Mouse (Mus musculus) heart, embryonic 11.5 days (tissue): ENCODE results near the gene Gramd4. TPM values are rescaled to one million over a fixed set of nuclear protein-coding genes. Genes with fewer than 3 reads are reported as not detected.

Source experiments
- ATAC-seq: fragments of 200-750 bp; cut with Nextera tagmentation; replicated peaks from 2 replicates; pipeline ENCODE4 v1.8.0; 2017; ENCODE audit warnings: moderate library complexity; ENCODE audit not compliant: insufficient number of reproducible peaks, low FRiP score, low TSS enrichment
- H3K27ac ChIP-seq: fragments of 300-500 bp; sonication (generic); 2 replicates; pipeline ENCODE4 v1.5.1; 2014; ENCODE audit warnings: mild to moderate bottlenecking, low read depth, low read length
- H3K27me3 ChIP-seq: fragments of 300-500 bp; sonication (generic); 2 replicates; pipeline ENCODE4 v1.6.1; 2014; ENCODE audit warnings: mild to moderate bottlenecking, low read length, mixed read lengths; ENCODE audit not compliant: control insufficient read depth, insufficient read depth
- H3K36me3 ChIP-seq: fragments of 300-500 bp; sonication (generic); 2 replicates; pipeline ENCODE4 v1.6.1; 2014; ENCODE audit warnings: mild to moderate bottlenecking, low read length, moderate library complexity, mixed read lengths; ENCODE audit not compliant: control insufficient read depth, insufficient read depth
- H3K4me1 ChIP-seq: fragments of 300-500 bp; sonication (generic); 2 replicates; pipeline ENCODE4 v1.6.1; 2014; ENCODE audit warnings: low read length; ENCODE audit not compliant: control insufficient read depth, insufficient read depth
- H3K4me2 ChIP-seq: fragments of 300-500 bp; sonication (generic); 2 replicates; pipeline ENCODE4 v1.6.1; 2014; ENCODE audit warnings: mild to moderate bottlenecking, moderate library complexity
- H3K4me3 ChIP-seq: fragments of 300-500 bp; sonication (generic); 2 replicates; pipeline ENCODE4 v1.5.1; 2014; ENCODE audit warnings: low read depth, low read length
- H3K9ac ChIP-seq: fragments of 300-500 bp; sonication (generic); 2 replicates; pipeline ENCODE4 v1.6.1; 2014; ENCODE audit warnings: mild to moderate bottlenecking, low read depth, low read length, moderate library complexity
- H3K9me3 ChIP-seq: fragments of 300-500 bp; sonication (generic); replicated peaks from 2 replicates; pipeline ENCODE4 v1.6.1; 2016; ENCODE audit warnings: low read length; ENCODE audit not compliant: control insufficient read depth
- WGBS: fragments of 180-500 bp; shearing (Covaris S2); extraction: QIAGEN DNeasy Blood & Tissue Kit; methylation state at CpG from one replicate; pipeline ENCODE4 v1.1.7; 2014; ENCODE audit not compliant: insufficient replicate concordance; 5-methylcytosine and 5-hydroxymethylcytosine counted together
- polyA plus RNA-seq: library from polyadenylated mRNA; unstranded; fragments of >200 nt; fragmentation: Nextera tagmentation; extraction: Ambion mirVana; gene quantifications from 2 replicates; pipeline ENCODE4 v1.2.1, GENCODE M21; 2014

The Gramd4 gene
- polyA plus RNA-seq, 1 experiment from 2014 or later = 4.9 TPM

GRCm38 (mm10) chr15:86167787-86168504 lies 110.5 kb downstream of the Gramd4 start:
- no peak overlapping the region for H3K27ac ChIP-seq
- no peak for ATAC-seq
- H3K27me3 ChIP-seq = no peaks in the 10 kb centered on the region
- WGBS = 69% methylated on average over 10 of the region's 10 CpGs
- no peaks in the 10 kb centered on the region for H3K9me3 ChIP-seq
- no peak overlapping the region for H3K4me2 ChIP-seq
- no peaks in the 10 kb centered on the region for H3K36me3 ChIP-seq
- H3K9ac ChIP-seq = no peak overlapping the region
- peaks cover 39% of the 10 kb centered on the region for H3K4me1 ChIP-seq
- no peak overlapping the region for H3K4me3 ChIP-seq

GRCm38 (mm10) chr15:86168505-86168867 lies 111.0 kb downstream of the Gramd4 start:
- H3K36me3 ChIP-seq = no peaks in the 10 kb centered on the region
- no peaks in the 10 kb centered on the region for H3K9me3 ChIP-seq
- peaks cover 45% of the 10 kb centered on the region for H3K4me1 ChIP-seq
- no peak overlapping the region for H3K4me2 ChIP-seq
- H3K27me3 ChIP-seq = no peaks in the 10 kb centered on the region
- 0 out of 2 replicates have a peak overlapping the region, but pooled peaks have one; percentile 3 for H3K9ac ChIP-seq
- no peak overlapping the region for H3K27ac ChIP-seq
- no peak for ATAC-seq
- no peak overlapping the region for H3K4me3 ChIP-seq
- 55% methylated on average over 7 of the region's 7 CpGs for WGBS

- H3K9ac ChIP-seq = no peak overlapping the region
- H3K27me3 ChIP-seq = no peaks in the 10 kb centered on the region
- H3K9me3 ChIP-seq = no peaks in the 10 kb centered on the region
- no peaks in the 10 kb centered on the region for H3K36me3 ChIP-seq
- H3K27ac ChIP-seq = no peak overlapping the region
- 72% methylated on average over 12 of the region's 12 CpGs for WGBS
- ATAC-seq = no peak
- no peak overlapping the region for H3K4me3 ChIP-seq
- H3K4me1 ChIP-seq = peaks cover 52% of the 10 kb centered on the region
- H3K4me2 ChIP-seq = no peak overlapping the region
Observed at GRCm38 (mm10) chr15:86168941-86169816, 111.7 kb downstream of the Gramd4 start.

- Histone ChIP-seq H3K36me3 (no peaks in the 10 kb centered on the region), H3K4me3 (no peak overlapping the region), H3K27ac (no peak overlapping the region), H3K27me3 (no peaks in the 10 kb centered on the region), H3K9ac (no peak overlapping the region), H3K4me1 (peaks cover 56% of the 10 kb centered on the region), H3K4me2 (no peak overlapping the region), H3K9me3 (no peaks in the 10 kb centered on the region)
- WGBS = 72% methylated on average over 4 of the region's 4 CpGs
- no peak for ATAC-seq
Observed at GRCm38 (mm10) chr15:86169817-86170110, 112.3 kb downstream of the Gramd4 start.

- 78% methylated on average over 12 of the region's 12 CpGs for WGBS
- no peak for ATAC-seq
- Histone ChIP-seq H3K4me3 (no peak overlapping the region), H3K9ac (no peak overlapping the region), H3K27me3 (no peaks in the 10 kb centered on the region), H3K9me3 (no peaks in the 10 kb centered on the region), H3K4me2 (no peak overlapping the region), H3K36me3 (no peaks in the 10 kb centered on the region), H3K27ac (no peak overlapping the region), H3K4me1 (peaks cover 63% of the 10 kb centered on the region)
Observed at GRCm38 (mm10) chr15:86171316-86171715, 113.8 kb downstream of the Gramd4 start.

GRCm38 (mm10) chr15:86172124-86172523 lies 114.6 kb downstream of the Gramd4 start:
- H3K9ac ChIP-seq = no peak overlapping the region
- 15% methylated on average over 3 of the region's 3 CpGs for WGBS
- no peaks in the 10 kb centered on the region for H3K36me3 ChIP-seq
- peaks cover 68% of the 10 kb centered on the region for H3K4me1 ChIP-seq
- H3K4me3 ChIP-seq = no peak overlapping the region
- H3K4me2 ChIP-seq = no peak overlapping the region
- H3K27me3 ChIP-seq = no peaks in the 10 kb centered on the region
- no peak for ATAC-seq
- no peak overlapping the region for H3K27ac ChIP-seq
- H3K9me3 ChIP-seq = no peaks in the 10 kb centered on the region

GRCm38 (mm10) chr15:86172526-86172925 lies 115.0 kb downstream of the Gramd4 start:
- peaks cover 68% of the 10 kb centered on the region for H3K4me1 ChIP-seq
- peak overlapping the region; percentile 2 for H3K4me2 ChIP-seq
- WGBS = 35% methylated on average over 6 of the region's 6 CpGs
- ATAC-seq = no peak
- H3K27ac ChIP-seq = 0 out of 2 replicates have a peak overlapping the region, but pooled peaks have one; percentile 22
- H3K27me3 ChIP-seq = no peaks in the 10 kb centered on the region
- no peak overlapping the region for H3K9ac ChIP-seq
- no peak overlapping the region for H3K4me3 ChIP-seq
- H3K36me3 ChIP-seq = no peaks in the 10 kb centered on the region
- no peaks in the 10 kb centered on the region for H3K9me3 ChIP-seq

- no peak for ATAC-seq
- Histone ChIP-seq H3K27ac (0 out of 2 replicates have a peak overlapping the region, but pooled peaks have one; percentile 22), H3K4me1 (peaks cover 63% of the 10 kb centered on the region), H3K27me3 (no peaks in the 10 kb centered on the region), H3K36me3 (no peaks in the 10 kb centered on the region), H3K4me3 (no peak overlapping the region), H3K4me2 (peak overlapping the region; percentile 25), H3K9me3 (no peaks in the 10 kb centered on the region), H3K9ac (no peak overlapping the region)
- WGBS = 29% methylated on average over 16 of the region's 16 CpGs
Observed at GRCm38 (mm10) chr15:86173136-86173985, 115.9 kb downstream of the Gramd4 start.
